Mouse (Mus musculus): Measurements from ENCODE around the gene Fan1.
A peak's percentile ranks its signal among the peaks of the same experiment; 100 is the strongest.

Fan1 gene

DNA sequence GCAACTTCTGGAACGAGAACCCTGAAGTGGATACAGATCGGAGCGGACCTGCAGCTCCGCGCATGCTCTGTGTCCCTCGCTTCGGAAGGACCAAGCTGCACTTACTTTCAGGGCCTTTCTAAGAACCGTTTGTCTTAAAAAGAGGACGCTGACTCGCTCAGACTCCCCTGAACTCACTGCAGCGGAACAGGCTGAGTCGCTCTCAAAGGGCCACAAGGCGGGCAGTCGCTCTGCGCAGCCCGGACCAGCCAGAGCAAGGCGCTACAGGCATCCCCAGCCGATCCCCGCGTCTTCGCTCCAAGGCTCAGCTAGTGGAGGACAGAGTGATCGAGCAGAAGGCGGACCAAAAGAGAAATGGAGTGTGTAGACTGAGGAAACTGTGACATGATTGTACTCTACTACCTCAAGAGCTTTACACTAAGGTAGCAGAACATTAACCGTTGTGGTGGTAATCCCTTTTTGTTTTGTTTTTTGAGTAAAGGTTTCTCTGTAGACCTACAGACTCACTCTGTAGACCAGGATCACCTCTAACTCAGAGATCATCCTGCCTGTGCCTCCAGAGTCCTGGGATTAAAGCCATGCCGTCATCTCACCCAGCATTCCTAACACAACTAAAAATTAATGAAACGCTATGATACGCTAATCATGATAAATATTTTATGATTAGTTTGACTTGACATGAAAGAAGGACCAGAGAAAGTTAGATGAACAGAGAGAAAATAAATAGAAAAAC, at the start of gene Fan1:
Fan1 (minus strand) TSS at position 266 of the 733 bp plus-strand sequence.
- DNase-seq (ENCODE audit: low read depth) = peak; percentile 70

DNA sequence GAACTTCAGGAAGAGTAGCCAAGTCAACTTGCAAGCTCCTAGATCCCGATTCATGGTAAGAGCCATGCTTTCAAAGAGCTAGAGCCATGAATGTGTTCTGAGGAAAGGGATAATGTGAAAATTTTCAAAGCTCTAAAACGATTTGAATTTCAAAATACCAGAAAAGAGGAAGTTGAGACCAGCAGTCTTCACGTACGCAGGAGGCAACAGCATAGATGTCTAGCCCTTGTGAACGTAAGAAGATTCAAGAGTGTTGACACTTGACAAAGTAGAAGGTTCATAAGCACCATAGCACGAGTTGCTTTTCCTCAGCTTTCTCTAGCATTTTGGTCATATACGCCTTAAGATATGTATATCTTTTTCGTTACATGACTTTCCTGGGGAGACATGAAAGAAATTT, 30.1 kb upstream of the Fan1 start:
- DNase-seq (ENCODE audit: low read depth) = no peak

DNA sequence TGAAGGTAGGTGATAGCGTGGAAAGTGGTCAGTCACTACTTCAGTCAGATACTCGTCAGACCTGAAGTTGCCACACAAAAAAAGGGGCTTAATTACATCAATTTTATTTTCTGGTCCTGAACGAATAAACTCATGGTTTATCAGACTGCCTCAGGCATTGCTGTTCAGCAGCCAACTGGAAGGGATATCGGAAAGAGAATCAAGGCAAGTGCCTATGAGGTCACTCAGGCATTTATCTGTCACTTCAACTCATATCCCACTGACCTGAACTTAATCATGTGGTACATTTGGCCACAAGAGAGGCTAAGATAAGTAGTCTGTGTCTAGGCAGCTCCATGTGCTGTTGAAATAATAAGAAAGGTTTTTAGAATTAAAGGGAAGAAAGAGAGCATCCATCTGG, 28.6 kb upstream of the Fan1 start:
- no peak for DNase-seq (ENCODE audit: low read depth)

DNA sequence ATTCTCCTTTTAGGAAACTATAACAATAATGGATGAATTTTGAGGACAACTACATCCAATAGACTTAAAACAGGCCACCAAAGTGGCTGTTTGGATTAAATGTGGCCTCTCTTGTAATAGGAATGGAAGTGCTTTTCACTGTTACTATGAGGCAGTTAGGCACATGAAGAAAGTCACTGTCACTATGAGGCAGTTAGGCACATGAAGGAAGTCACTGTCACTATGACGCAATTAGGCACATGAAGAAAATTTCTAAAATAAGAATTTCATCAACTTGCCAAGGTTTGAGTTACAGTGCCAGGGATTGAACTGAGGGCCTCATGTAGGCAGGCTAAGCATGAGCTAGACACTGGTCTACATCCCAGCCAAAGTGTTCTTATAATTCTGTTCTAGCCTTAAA, 26.8 kb upstream of the Fan1 start:
- no peak for DNase-seq (ENCODE audit: low read depth)

DNA sequence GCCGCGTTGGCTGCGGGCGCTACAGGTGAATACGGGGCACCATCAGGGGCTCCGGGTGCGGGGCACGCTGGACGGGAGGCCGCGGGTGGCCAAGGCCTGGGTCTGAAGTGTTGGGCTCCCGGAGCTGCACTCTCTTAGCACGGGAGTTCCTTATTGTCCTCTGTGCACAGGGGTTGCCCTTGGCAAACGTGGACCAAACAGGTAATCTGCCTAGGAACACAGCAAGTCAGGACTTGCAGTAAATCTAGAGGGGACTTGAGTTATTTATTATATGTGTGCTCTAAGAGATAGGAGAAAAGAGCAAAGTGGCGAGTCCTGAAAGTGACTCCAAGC, 18.9 kb upstream of the Fan1 start:
- no peak for DNase-seq (ENCODE audit: low read depth)

DNA sequence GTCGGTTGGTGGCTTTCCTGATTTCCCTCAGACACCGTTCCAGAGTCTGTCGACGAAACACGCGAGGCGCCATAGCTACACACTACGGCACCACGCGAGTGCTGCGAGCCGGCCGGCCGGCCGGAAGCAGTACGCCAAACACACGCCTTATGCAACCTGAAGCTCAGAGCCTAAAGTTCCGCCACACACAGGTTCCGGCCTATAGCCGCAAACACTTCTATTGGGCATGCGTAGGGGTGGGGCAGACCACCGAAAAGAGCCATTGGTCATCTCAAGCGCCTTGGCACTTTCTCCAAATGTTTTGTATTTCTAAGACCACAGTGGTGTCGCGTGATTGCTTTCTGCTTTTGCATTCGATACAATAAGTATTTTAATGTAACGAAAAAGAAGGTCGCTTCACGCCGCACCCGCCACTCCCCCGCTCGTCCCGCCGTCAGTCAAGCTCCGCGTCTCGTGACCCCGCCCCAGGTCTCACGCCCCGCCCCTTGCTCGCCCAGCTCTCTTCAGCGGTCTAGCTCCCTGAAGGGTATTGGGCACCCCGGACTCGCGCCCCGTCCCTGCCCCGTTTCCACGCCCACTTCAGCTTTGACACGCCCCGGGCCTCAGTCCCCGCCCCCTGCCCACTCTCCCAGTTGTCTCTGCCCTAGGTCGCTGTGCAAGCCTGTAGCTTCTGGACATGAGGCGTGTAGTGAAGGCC, 18.4 kb upstream of the Fan1 start, which contains the start of the genes Mphosph10 and Mcee:
Mphosph10 (minus strand) TSS at position 147 of the 697 bp plus-strand sequence.
Mcee (plus strand) TSS at position 486 of the 697 bp plus-strand sequence.
- peak; percentile 90 for DNase-seq (ENCODE audit: low read depth)

DNA sequence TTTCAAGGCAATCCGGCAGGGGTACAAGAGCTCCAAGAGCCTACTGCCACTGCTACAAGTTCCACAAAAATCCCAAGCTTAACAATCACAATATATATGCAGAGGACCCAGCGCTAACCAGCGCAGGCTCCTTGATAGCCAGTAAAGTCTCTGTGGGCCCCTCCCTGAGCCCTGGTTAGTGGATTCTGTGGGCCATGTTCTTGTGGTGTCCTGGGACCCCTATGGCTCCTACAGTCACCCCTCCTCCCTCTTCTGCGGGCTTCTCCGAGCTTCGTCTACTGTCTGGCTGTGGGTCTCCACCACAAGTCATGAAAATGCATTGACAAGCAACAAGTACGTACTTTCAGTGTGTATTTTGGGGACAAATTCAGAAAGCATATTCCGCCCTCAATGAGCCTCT, 17.6 kb upstream of the Fan1 start:
- no peak for DNase-seq (ENCODE audit: low read depth)

DNA sequence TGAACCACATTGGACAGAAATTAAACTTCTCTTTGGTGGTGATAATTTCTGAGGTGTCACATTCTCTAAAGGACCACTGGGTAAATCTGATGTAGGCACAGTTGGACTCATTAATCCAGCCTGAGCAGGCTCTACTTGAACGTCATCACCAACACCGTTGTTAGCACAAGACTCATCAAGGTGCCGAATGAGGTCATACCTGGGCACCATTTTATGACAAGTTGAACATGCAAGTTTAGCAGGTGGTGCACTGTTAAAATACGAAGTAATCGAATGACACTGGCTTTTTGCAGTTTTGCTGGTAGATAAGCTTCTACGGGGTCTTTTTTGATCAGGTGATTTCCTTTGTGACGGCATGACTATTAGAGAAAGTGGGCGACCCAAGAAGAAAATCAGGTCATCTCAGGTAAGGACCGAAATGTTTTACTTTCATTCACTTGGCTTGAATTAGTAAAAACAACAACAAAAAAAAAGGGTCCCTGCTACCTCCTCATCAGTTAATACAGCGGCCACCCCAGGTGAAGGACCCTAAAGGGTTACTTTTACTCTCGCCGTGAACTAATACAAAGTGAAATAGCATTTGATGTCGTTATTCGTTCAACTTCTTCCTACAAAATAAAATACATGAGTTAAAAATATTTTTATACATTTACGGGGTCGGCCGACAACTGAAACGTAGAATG, 607 bp downstream of the Fan1 start:
- DNase-seq (ENCODE audit: low read depth) = no peak

DNA sequence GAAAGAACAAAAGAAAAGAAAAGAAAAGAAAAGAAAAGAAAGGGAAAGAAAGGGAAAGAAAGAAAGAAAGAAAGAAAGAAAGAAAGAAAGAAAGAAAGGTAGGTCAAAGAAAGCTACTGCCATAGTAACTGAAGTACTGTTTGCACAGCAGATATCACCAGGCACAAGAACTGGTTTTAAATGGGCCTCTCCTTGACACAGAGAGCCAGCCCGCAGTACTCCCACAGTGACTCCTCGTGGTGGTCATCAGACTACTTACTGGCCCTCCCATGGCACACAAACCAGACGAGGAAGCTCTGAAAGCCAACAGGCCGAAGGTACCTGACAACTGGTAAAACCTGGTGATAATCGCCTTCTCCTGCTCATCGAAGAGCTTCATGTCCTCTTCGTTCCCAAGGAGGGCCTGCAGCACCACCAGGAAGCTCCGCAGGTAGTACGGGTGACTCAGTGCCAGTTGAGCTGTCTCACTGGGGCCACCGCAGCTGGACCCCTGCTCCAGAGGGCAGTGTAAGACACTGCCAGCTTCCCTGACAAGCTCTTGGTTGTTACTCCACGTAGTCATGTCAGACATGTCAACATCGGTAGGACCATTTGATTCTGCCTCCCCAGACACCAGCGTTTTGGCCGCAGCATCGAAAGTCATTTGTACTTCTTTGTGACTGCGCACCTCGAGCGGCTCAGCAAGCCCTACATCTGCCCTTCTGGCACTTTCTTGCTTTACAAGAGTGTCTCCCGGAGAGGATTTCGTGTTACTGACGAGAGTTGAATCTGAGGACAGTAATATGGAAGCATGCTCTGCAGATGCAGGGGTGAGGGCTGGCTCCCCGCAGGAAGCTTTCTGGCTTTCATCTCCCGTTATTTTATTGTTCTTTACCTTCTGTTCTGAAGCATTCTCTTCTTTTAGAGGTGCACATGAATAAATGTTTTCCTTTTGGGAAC, 1.7 kb downstream of the Fan1 start:
- no peak for DNase-seq (ENCODE audit: low read depth)

DNA sequence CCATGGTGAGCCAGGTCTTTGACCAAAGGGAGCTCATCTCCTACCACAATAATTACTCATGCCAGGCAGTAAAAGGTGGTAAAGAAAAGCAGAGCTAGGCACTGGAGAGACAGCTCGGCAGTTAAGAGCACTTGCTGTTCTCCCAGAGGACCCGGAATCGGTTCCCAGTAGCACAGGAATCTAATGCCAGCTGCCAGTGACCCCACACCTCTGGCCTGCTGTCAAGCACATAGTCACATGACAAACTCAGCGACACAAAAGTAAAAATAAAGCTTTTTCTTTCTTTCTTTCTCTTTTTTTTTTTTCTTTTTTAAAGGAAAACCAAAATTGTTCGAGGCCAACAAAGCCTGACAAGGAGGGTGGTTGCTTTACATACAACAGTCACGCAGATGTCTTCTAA, 4.1 kb downstream of the Fan1 start:
- DNase-seq (ENCODE audit: low read depth) = no peak

DNA sequence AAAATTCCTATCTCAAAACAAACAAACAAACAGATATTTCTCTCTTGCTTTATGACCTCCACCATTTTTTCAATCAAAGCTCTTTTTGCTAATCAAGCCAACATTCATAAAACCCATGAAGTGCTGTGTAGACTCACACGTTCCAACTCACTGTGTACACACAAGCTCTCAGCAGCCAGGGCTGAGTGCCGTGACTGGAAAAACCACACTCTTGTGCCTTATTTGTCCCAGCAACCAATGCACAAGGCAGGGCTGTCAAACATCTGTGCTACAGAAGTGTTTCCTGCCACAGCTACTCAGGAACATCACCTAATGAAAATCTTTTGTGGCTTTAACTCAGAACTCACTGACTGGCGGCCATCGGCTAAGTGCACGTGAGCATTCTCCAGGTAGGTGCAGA, 8.0 kb downstream of the Fan1 start:
- DNase-seq (ENCODE audit: low read depth) = no peak

DNA sequence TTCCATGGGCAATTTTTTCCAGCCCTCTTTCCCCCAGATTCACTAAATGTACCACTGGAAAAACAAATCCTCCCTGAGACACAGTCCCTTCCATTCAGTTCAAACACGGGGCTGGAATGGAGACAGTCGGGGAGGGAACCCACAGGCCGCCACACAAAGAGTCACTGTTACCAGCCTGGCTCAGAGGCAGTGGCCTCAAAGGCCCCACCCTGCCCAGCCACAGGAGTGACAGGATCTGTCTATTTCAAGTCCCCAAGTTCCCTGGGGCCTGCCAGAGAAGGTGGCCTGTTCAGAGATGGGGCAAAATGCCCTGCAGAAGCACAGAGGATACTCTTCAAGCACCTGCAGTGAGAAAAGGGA, 13.3 kb downstream of the Fan1 start:
- DNase-seq (ENCODE audit: low read depth) = peak; percentile 35

DNA sequence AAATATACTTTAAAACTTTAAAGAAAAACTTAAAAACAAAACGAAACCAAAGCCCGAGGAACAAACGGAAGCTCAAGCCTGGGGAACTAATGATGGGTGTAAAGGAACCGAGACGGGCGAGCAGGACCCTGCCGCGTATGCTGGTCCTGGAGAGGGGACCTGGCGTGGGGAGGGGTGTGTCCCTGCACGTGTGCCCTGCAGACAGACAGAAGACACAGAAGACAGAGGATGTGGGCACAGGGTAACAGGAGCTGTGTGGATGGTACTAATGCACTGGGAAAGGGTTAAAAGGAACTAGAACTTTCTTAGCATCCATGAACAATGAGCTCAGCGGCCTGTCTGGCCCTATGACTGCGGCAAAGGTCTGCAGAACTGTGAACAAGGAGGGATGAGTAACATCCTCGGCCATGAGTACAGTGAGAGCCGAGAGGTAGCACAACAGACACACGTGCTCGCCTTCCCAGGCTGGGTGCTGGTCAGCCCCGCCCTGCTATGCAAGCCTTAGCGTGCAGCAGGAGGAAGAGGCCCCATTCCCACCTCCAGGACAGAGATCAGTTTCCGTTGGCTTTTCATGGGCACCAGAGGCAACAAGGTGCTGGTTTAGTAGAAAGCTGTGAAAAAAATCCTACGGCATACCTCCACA, 13.8 kb downstream of the Fan1 start:
- DNase-seq (ENCODE audit: low read depth) = peak; percentile 16

DNA sequence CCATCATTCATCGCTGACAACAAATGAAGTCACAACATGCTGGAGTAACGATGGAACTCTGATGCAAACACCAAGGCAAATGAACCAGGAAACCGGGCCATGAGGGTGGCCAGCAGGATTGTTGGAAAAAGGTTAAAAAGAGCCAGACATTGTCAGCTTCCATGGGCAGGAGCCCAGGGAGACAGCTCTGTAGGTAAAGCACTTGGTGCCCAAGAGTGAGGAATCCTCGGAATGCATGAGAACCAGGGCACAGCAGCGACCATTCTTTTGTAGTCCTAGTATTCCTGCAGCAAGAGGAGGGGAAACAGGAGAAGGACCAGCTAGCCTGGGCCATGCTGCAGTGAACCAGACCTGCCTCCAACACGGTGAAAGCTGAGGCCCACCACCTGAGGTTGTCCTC, 15.2 kb downstream of the Fan1 start:
- no peak for DNase-seq (ENCODE audit: low read depth)

DNA sequence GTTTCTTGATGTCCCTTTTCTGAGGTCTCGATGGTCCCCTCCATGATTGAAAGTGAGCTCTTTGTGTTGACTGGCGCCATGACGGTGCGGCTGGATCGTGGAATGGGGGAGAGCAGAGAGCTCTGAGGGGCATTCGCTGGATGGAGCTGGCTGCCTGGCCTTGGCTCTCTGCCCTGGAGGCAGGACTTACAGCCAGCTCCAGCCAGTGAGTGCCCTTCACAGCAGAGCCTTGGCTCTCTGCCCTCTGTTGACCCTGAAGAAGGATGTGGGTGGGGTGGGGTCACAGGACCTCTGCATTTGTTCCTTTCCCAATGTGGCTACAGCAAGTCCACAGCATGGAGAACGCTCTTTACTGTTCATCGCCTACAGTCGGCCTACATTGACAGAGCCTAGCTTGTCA, 16.5 kb downstream of the Fan1 start:
- DNase-seq (ENCODE audit: low read depth) = no peak

DNA sequence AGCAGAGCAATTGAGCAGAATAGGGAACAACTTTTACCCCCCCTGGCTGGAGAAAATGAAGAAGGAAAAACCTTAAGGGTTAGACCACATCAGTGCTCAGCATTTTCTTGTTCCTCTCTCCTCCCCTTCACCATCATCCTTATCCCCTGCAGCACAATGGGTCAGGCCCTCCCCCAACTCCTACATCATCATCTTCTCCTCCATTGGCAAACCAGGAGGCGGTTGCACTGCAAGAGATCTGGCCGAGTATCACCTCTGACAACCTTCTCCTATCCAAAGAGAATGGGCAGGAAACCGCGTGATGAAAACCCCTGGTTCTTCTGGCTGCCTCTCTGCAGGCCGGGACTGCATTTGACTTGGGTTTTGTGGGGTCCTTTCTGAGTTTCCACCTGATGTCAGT, 17.2 kb downstream of the Fan1 start:
- DNase-seq (ENCODE audit: low read depth) = no peak

DNA sequence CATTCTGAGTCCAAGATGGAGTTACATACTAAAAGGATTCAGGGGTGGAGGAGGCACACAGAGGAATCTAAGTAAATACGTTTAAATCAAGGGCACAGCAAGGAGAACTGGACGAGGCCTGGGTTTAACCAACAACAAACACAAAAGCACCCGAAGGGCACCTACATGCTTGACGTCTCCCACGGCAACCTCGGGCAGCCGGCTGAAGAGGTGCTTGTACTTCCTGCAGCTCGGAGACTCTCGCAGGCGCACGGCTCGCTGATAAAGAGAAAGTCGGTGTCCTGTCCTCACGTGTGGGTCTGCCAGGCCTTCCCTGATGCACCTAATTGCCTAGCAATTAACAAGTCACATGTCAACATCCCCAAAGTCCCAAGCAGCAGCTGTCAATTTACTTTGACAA, 19.7 kb downstream of the Fan1 start:
- no peak for DNase-seq (ENCODE audit: low read depth)

DNA sequence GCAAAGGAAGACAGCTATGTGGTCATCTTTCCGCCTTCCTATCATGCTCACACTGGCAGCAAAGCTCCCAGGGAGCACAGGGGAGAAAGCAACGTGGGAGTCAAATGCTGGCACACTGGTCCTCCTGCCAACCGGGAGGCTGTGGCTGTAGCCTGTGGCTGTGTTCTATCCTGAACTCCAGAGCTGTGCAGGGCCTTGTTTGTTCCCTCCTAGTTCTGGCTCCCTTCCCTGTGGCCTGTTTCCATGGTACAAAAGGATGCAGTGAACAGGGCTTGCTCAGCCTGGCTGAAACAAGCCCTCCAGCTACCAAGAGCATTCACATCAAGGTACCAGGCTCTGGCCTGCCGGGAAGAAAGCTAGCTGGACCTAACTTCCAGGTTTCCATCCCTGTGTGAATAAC, 22.8 kb downstream of the Fan1 start:
- DNase-seq (ENCODE audit: low read depth) = peak; percentile 37

DNA sequence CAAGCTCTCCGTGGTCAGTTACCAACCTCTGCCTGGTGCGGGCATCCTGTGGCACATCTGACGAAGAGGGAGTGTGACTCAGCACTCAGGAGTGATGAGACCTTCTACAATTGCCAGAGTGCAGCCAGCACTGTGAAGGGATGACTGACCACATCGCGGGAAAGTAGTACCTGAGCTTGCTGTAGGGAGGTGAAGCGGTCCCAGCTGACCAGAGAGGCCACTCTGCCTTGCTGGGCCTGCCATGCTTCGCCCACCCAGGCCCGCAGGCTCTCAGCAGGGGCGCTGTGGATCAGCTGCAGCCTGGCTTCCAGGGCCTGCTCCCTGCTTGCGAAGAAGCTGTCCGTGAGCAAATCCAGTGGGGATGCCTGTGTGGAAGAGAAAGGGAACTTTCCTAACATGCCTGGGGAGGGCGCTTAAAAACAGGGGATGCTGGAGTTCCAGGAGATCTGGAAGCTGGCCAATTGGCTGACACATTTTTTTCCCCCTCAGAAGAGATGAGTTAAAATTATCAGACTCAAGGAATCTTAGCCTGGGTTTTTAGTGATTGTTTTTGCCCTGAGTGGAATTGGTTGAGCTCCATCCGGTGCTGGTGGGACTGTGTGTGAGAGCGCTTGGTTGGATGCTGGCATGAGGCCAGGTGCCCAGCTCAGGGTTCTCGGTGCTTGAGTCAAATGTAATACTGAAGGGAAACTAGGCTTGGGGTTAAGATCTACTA, 24.6 kb downstream of the Fan1 start:
- DNase-seq (ENCODE audit: low read depth) = no peak

DNA sequence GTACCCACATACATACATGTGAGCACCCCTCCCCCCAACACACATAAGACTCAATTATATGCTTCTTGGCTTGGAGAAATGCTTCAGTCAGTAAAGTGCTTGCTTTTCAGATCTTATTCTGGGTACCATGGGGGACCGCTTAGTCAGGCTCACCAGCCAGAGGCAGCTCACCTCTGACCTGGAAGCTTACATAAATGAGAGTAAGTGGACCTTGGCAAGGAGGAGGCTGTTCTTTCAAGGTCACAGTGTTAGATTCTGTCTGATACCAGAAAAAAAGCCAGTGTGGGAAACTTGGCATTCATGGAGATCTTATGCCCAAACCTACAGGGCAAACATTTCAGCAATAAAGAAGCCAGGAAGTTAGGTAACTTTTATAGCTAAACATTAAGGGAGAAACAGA, 26.1 kb downstream of the Fan1 start:
- DNase-seq (ENCODE audit: low read depth) = no peak

DNA sequence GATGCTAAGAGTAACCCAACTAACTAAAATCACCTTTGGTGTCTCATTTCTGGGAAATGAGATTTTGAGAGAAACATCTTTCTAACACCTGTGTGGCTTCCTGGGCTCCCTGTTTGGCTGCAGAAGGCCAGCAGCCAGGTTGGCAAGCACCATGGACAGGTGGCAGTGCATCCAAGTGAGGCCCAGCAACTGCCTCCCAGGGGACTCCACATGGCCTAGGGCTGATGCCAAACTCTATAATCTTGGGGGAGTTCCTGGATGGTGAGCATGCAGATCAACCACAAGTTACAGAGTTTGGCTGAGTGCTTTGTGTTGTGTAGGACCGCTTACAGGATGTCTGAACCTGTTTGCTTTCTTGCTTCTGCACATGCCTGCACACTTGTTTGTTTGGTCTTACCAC, 41.2 kb downstream of the Fan1 start:
- no peak for DNase-seq (ENCODE audit: low read depth)

Data from fibroblast of lung, adult 2 months (primary cell).